Mouse (Mus musculus) kidney, embryonic 14.5 days (tissue): ENCODE data around the gene Eln. TPM values are rescaled to one million over a fixed set of nuclear protein-coding genes. Genes with fewer than 3 reads are reported as not detected.

ENCODE experiments used
- ATAC-seq: fragments of 200-750 bp; cut with Nextera tagmentation; 2 replicates; pipeline ENCODE4 v1.8.0; 2017; ENCODE audit warnings: moderate number of reproducible peaks, mild to moderate bottlenecking, moderate TSS enrichment, moderate library complexity; ENCODE audit not compliant: low FRiP score, low TSS enrichment
- H3K27ac ChIP-seq: fragments of 300-500 bp; sonication (generic); 2 replicates; pipeline ENCODE4 v1.5.1; 2014; ENCODE audit warnings: low read depth, mild to moderate bottlenecking, low read length, moderate library complexity, mixed read lengths
- H3K27me3 ChIP-seq: fragments of 300-500 bp; sonication (generic); 2 replicates; pipeline ENCODE4 v1.6.1; 2014; ENCODE audit warnings: mild to moderate bottlenecking, low read length; ENCODE audit not compliant: control insufficient read depth, insufficient read depth
- H3K36me3 ChIP-seq: fragments of 300-500 bp; sonication (generic); 2 replicates; pipeline ENCODE4 v1.6.1; 2014; ENCODE audit warnings: low read length, mixed read lengths; ENCODE audit not compliant: control insufficient read depth, insufficient read depth
- H3K4me1 ChIP-seq: fragments of 300-500 bp; sonication (generic); 2 replicates; pipeline ENCODE4 v1.6.1; 2014; ENCODE audit warnings: low read length, mixed read lengths; ENCODE audit not compliant: control insufficient read depth, insufficient read depth
- H3K4me2 ChIP-seq: fragments of 300-500 bp; sonication (generic); replicated peaks from 2 replicates; pipeline ENCODE4 v1.6.1; 2014; ENCODE audit warnings: low read depth, mild to moderate bottlenecking, low read length
- H3K4me3 ChIP-seq: fragments of 300-500 bp; sonication (generic); 2 replicates; pipeline ENCODE4 v1.5.1; 2014; ENCODE audit warnings: mild to moderate bottlenecking, low read length
- H3K9ac ChIP-seq: fragments of 300-500 bp; sonication (generic); 2 replicates; pipeline ENCODE4 v1.6.1; 2014; ENCODE audit warnings: low read depth, mild to moderate bottlenecking, low read length, moderate library complexity
- H3K9me3 ChIP-seq: fragments of 300-500 bp; sonication (generic); 2 replicates; pipeline ENCODE4 v1.6.1; 2016; ENCODE audit warnings: low read length; ENCODE audit not compliant: control insufficient read depth
- WGBS: fragments of 180-500 bp; shearing (Covaris S2); extraction: QIAGEN DNeasy Blood & Tissue Kit; methylation state at CpG from one replicate; pipeline ENCODE4 v1.1.7; 2014; 5-methylcytosine and 5-hydroxymethylcytosine counted together
- polyA plus RNA-seq: library from polyadenylated mRNA; unstranded; fragments of >200 nt; fragmentation: Nextera tagmentation; extraction: Ambion mirVana; gene quantifications from 2 replicates; pipeline ENCODE4 v1.2.1, GENCODE M21; 2014

Eln gene
- polyA plus RNA-seq, 1 experiment from 2014 or later, result 9.5 TPM

DNA sequence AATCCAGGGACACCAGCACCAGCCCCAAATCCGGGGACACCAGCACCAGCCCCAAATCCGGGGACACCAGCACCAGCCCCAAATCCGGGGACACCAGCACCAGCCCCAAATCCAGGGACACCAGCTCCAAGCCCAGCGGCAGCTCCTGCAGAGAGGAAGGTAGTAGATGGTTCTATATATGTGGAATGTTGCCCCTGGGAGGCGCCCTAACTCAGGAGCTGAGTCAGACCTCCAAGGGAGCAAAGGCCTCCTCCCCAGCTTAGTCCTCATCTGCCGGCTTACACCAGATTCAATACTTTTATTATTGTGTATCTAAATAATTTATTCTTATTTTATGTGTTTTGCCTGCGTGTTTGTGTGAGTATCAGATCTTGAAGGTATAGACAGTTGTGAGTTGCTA lies 36.0 kb downstream of the Eln start:
- no peaks in the 10 kb centered on the region for H3K4me1 ChIP-seq
- H3K9ac ChIP-seq, result no peak overlapping the region
- no peak overlapping the region for H3K27ac ChIP-seq
- 62% methylated on average over 7 of the region's 7 CpGs for WGBS
- H3K9me3 ChIP-seq, result no peaks in the 10 kb centered on the region
- no peak overlapping the region for H3K4me3 ChIP-seq
- H3K36me3 ChIP-seq, result no peaks in the 10 kb centered on the region; the same call in 1 of the 2 replicates
- ATAC-seq, result no peak
- no peak overlapping the region for H3K4me2 ChIP-seq
- no peaks in the 10 kb centered on the region for H3K27me3 ChIP-seq

GRCm38 (mm10) chr5:134709275-134709674 lies 37.8 kb downstream of the Eln start:
- H3K27me3 ChIP-seq, result no peaks in the 10 kb centered on the region
- no peak overlapping the region for H3K4me2 ChIP-seq
- H3K9me3 ChIP-seq, result no peaks in the 10 kb centered on the region
- no peak overlapping the region for H3K9ac ChIP-seq
- no peak for ATAC-seq
- no peak overlapping the region for H3K27ac ChIP-seq
- H3K4me1 ChIP-seq, result no peaks in the 10 kb centered on the region
- WGBS, result 45% methylated on average over 6 of the region's 6 CpGs
- H3K4me3 ChIP-seq, result no peak overlapping the region
- H3K36me3 ChIP-seq, result no peaks in the 10 kb centered on the region; the same call in 1 of the 2 replicates

DNA sequence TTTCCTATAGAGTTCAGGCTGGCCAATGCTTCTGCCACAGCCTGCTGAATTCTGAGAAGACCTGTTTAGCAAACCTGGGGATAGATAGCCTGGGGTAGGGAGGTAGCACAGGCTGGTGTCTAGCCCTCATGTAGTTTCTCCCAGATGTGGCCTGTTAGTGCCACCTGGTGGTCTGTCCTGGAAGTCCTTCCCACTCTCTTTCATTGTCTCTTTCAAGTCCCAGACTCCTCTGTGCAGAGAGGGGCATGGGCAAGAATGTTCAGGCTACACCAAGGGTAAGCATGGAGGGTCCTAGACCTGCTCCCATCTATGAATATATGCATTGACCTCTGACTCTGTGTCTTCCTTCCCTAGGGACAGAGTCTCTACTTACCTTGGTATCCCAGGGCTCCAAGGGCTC lies 43.0 kb downstream of the Eln start:
- no peaks in the 10 kb centered on the region for H3K36me3 ChIP-seq
- H3K4me2 ChIP-seq, result no peak overlapping the region
- no peaks in the 10 kb centered on the region; the same call in 1 of the 2 replicates for H3K9me3 ChIP-seq
- H3K4me3 ChIP-seq, result no peak overlapping the region
- no peak overlapping the region for H3K9ac ChIP-seq
- no peaks in the 10 kb centered on the region for H3K4me1 ChIP-seq
- peak; percentile 73 for ATAC-seq
- no peaks in the 10 kb centered on the region for H3K27me3 ChIP-seq
- no peak overlapping the region for H3K27ac ChIP-seq

- ATAC-seq, result no peak; the same call in 1 of the 2 replicates
- no peaks in the 10 kb centered on the region for H3K4me1 ChIP-seq
- no peak overlapping the region for H3K9ac ChIP-seq
- no peaks in the 10 kb centered on the region for H3K36me3 ChIP-seq
- no peaks in the 10 kb centered on the region for H3K27me3 ChIP-seq
- H3K9me3 ChIP-seq, result no peaks in the 10 kb centered on the region; the same call in 1 of the 2 replicates
- H3K4me2 ChIP-seq, result no peak overlapping the region
- WGBS, result 61% methylated on average over 2 of the region's 2 CpGs
- H3K27ac ChIP-seq, result no peak overlapping the region
- no peak overlapping the region for H3K4me3 ChIP-seq
These were observed 51.6 kb downstream of the Eln start for GRCm38 (mm10) chr5:134695539-134695938.

- Histone ChIP-seq H3K4me3 (no peak overlapping the region), H3K27me3 (no peaks in the 10 kb centered on the region), H3K9me3 (no peaks in the 10 kb centered on the region; the same call in 1 of the 2 replicates), H3K36me3 (no peaks in the 10 kb centered on the region), H3K27ac (no peak overlapping the region), H3K4me2 (no peak overlapping the region), H3K9ac (no peak overlapping the region), H3K4me1 (no peaks in the 10 kb centered on the region)
- whole genome bisulfite sequencing, result 13% methylated on average over 2 of the region's 2 CpGs
- ATAC-seq, result no peak
These were observed 52.0 kb downstream of the Eln start for GRCm38 (mm10) chr5:134695082-134695481.

GRCm38 (mm10) chr5:134692704-134693103 lies 54.4 kb downstream of the Eln start:
- ATAC-seq, result no peak
- Histone ChIP-seq H3K4me3 (no peak overlapping the region), H3K27me3 (no peaks in the 10 kb centered on the region), H3K9me3 (no peaks in the 10 kb centered on the region), H3K36me3 (no peaks in the 10 kb centered on the region), H3K9ac (no peak overlapping the region), H3K4me1 (peaks cover 6% of the 10 kb centered on the region; the same call in 1 of the 2 replicates), H3K27ac (no peak overlapping the region), H3K4me2 (no peak overlapping the region)
- 78% methylated on average over 1 of the region's 1 CpGs for WGBS

DNA sequence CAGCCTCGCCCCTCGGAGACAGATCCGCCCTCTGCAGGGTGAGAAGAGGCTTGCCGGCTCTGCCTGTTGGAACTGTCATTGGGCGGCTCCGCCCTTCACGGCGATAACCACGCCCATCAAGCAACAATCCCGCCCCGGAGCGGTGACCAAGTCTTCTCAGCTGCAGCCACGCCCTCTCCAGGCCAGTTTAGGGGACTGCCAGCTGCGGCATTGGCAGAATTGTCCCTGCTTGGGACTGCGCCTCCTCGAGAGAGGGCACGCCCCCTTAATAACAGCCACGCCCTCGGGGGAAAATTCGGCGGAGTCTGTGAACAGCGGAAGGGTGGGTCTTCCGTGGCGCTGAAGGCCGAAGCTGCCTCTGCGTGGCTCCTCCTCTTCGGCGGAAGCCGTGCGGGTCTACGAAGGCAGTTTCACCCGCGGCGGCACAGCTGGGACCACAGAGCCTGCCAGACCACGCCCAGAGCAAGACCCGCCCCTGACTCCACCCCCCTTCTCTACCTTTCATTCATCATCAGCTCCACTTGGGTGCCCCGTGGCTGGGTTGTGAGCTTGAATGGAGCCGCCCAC lies 58.3 kb downstream of the Eln start:
- WGBS, result 2% methylated on average over 38 of the region's 38 CpGs
- 0 out of 2 replicates have a peak overlapping the region, but pooled peaks have one; percentile 24 for H3K27ac ChIP-seq
- H3K9ac ChIP-seq, result peak overlapping the region; percentile 78

GRCm38 (mm10) chr5:134688086-134688717 lies 58.9 kb downstream of the Eln start, which contains the start of gene Limk1:
Gene Limk1, minus strand, starts transcription at chr5:134688598.
- peak within 1 kb of the TSS; percentile 71 for H3K4me3 ChIP-seq
- no peaks in the 10 kb centered on the region for H3K9me3 ChIP-seq
- peak; percentile 24 for ATAC-seq
- 2% methylated on average over 58 of the region's 69 CpGs for WGBS
- H3K27me3 ChIP-seq, result no peaks in the 10 kb centered on the region
- H3K36me3 ChIP-seq, result 0 out of 2 replicates have a peak, but pooled peaks cover 6% of the 10 kb centered on the region
- H3K9ac ChIP-seq, result peak within 1 kb of the TSS; percentile 78
- peak within 1 kb of the TSS; percentile 24; the same call in 1 of the 2 replicates for H3K27ac ChIP-seq
- peak within 1 kb of the TSS; percentile 92 for H3K4me2 ChIP-seq
- peaks cover 12% of the 10 kb centered on the region; the same call in 1 of the 2 replicates for H3K4me1 ChIP-seq

More for the DNA sequence above, 58.3 kb downstream of the Eln start:
- no peaks in the 10 kb centered on the region for H3K27me3 ChIP-seq
- H3K36me3 ChIP-seq, result 0 out of 2 replicates have a peak, but pooled peaks cover 6% of the 10 kb centered on the region
- ATAC-seq, result peak; percentile 96
- H3K9me3 ChIP-seq, result no peaks in the 10 kb centered on the region
- peak overlapping the region; percentile 52 for H3K4me2 ChIP-seq
- peak overlapping the region; percentile 71 for H3K4me3 ChIP-seq
- H3K4me1 ChIP-seq, result peaks cover 12% of the 10 kb centered on the region; the same call in 1 of the 2 replicates

DNA sequence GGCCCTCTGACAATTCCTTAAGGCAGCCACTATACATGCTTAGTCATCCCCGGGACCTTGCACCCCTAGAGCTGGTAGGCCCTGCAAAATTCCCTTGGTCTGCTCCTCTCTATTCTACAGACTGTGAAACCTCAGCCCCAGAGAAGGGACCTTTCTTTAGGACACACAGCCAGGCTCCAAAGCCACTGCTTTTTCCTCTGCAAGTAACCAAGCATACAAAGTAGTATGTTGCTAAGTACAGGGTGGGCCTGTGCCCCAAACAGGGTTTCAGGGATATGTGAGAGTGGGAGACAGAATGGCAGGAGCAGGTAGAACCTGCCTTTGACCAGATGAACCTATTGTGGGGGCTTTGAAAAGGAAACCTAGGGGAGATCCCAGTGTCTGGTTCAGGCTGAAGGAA lies 59.9 kb downstream of the Eln start:
- 0 out of 2 replicates have a peak, but pooled peaks cover 6% of the 10 kb centered on the region for H3K36me3 ChIP-seq
- H3K4me3 ChIP-seq, result peak overlapping the region; percentile 71; the same call in 1 of the 2 replicates
- no peak overlapping the region for H3K27ac ChIP-seq
- no peak overlapping the region for H3K9ac ChIP-seq
- H3K4me2 ChIP-seq, result peak overlapping the region; percentile 92; the same call in 1 of the 2 replicates
- H3K9me3 ChIP-seq, result no peaks in the 10 kb centered on the region
- 77% methylated on average over 1 of the region's 1 CpGs for WGBS
- H3K4me1 ChIP-seq, result peaks cover 12% of the 10 kb centered on the region; the same call in 1 of the 2 replicates
- H3K27me3 ChIP-seq, result no peaks in the 10 kb centered on the region
- no peak for ATAC-seq
